Mouse (Mus musculus) spleen, adult 2 months (tissue): ENCODE measurements around the gene Tnni2. TPM values are rescaled to one million over a fixed set of nuclear protein-coding genes. Genes with fewer than 3 reads are reported as not detected.

Experiments
- DNase-seq, 2 experiments: peaks; one replicate each; pipeline versions ENCODE4 v3.0.0 to v3.0.0-alpha.2; 2012 to 2021; ENCODE audit warnings: low spot score in 2 of 2, low read depth in 1 of 2
- H3K27ac ChIP-seq: fragments of 200-500 bp; 2 replicates; pipeline ENCODE4 v1.5.1; 2012; ENCODE audit warnings: low read length, inconsistent platforms; ENCODE audit not compliant: insufficient read depth
- H3K27me3 ChIP-seq: fragments of 200-500 bp; 2 replicates; pipeline ENCODE4 v1.6.1; 2012; ENCODE audit warnings: mild to moderate bottlenecking, moderate library complexity, low read length, inconsistent platforms; ENCODE audit not compliant: control insufficient read depth, insufficient read depth
- H3K36me3 ChIP-seq: fragments of 200-500 bp; 2 replicates; pipeline ENCODE4 v1.6.1; 2012; ENCODE audit warnings: mild to moderate bottlenecking, low read length, inconsistent platforms; ENCODE audit not compliant: control insufficient read depth, insufficient read depth
- H3K4me1 ChIP-seq: fragments of 200-500 bp; 2 replicates; pipeline ENCODE4 v1.6.1; 2011; ENCODE audit warnings: inconsistent platforms; ENCODE audit not compliant: control insufficient read depth, insufficient read depth, insufficient read length
- H3K4me3 ChIP-seq: fragments of 200-500 bp; 2 replicates; pipeline ENCODE4 v1.5.1; 2011; ENCODE audit warnings: mild to moderate bottlenecking, inconsistent platforms; ENCODE audit not compliant: insufficient read depth, insufficient read length; ENCODE audit errors: extremely low read depth
- CTCF ChIP-seq: fragments of 200-500 bp; IDR thresholded peaks from 2 replicates; pipeline ENCODE4 v1.5.1; 2011; ENCODE audit warnings: mild to moderate bottlenecking, inconsistent platforms; ENCODE audit not compliant: insufficient read depth, insufficient read length, insufficient replicate concordance; ENCODE audit errors: extremely low read depth
- POLR2A ChIP-seq: fragments of 200-500 bp; IDR thresholded peaks from 2 replicates; pipeline ENCODE4 v1.6.1; 2011; ENCODE audit warnings: low read depth, low read length, inconsistent platforms
- WGBS: fragments of 180-500 bp; shearing (Covaris S2); methylation state at CpG from one replicate; pipeline ENCODE4 v1.1.7; 2018; 5-methylcytosine and 5-hydroxymethylcytosine counted together
- polyA plus RNA-seq: library from polyadenylated mRNA; depleted of rRNA; stranded (reverse); fragments of >200 nt; gene quantifications from 2 replicates; pipeline ENCODE4 v1.2.3, GENCODE M21; 2012

Gene Tnni2
- polyA plus RNA-seq, 1 experiment = 3.9 TPM

- peaks cover 15% of the 10 kb centered on the region for H3K4me1 ChIP-seq
- H3K36me3 ChIP-seq = peaks cover 17% of the 10 kb centered on the region
- TF ChIP-seq POLR2A = no peak
- TF ChIP-seq CTCF = no peak
- no peak overlapping the region for H3K27ac ChIP-seq
- 90% methylated on average over 7 of the region's 7 CpGs for WGBS
- no peaks in the 10 kb centered on the region for H3K27me3 ChIP-seq
- H3K4me3 ChIP-seq = no peak overlapping the region
- DNase-seq = no peak
Observed at GRCm38 (mm10) chr7:142475641-142476040, 34.0 kb downstream of the Tnni2 start.

- Histone ChIP-seq H3K27ac (no peak overlapping the region), H3K4me1 (peaks cover 11% of the 10 kb centered on the region)
- 84% methylated on average over 5 of the region's 5 CpGs for WGBS
Observed at GRCm38 (mm10) chr7:142476271-142476670, 34.7 kb downstream of the Tnni2 start.

GRCm38 (mm10) chr7:142476795-142477452, 35.3 kb downstream of the Tnni2 start:
- peaks cover 11% of the 10 kb centered on the region for H3K36me3 ChIP-seq
- no peak for DNase-seq
- peaks cover 6% of the 10 kb centered on the region; the same call in 1 of the 2 replicates for H3K4me1 ChIP-seq
- TF ChIP-seq CTCF (no peak), POLR2A (no peak)
- 87% methylated on average over 13 of the region's 13 CpGs for WGBS
- no peak overlapping the region for H3K4me3 ChIP-seq
- no peak overlapping the region for H3K27ac ChIP-seq
- H3K27me3 ChIP-seq = no peaks in the 10 kb centered on the region

More at GRCm38 (mm10) chr7:142476271-142476670, 34.7 kb downstream of the Tnni2 start:
- Histone ChIP-seq H3K4me3 (no peak overlapping the region), H3K27me3 (no peaks in the 10 kb centered on the region), H3K36me3 (peaks cover 15% of the 10 kb centered on the region)
- no peak for DNase-seq
- no peak for TF ChIP-seq POLR2A
- no peak for TF ChIP-seq CTCF

GRCm38 (mm10) chr7:142478001-142478400, 36.4 kb downstream of the Tnni2 start:
- 88% methylated on average over 6 of the region's 6 CpGs for WGBS

GRCm38 (mm10) chr7:142478574-142478973, 37.0 kb downstream of the Tnni2 start:
- Histone ChIP-seq H3K36me3 (peaks cover 1% of the 10 kb centered on the region), H3K4me3 (no peak overlapping the region), H3K27me3 (no peaks in the 10 kb centered on the region), H3K4me1 (peaks cover 2% of the 10 kb centered on the region; the same call in 1 of the 2 replicates), H3K27ac (no peak overlapping the region)
- 90% methylated on average over 2 of the region's 2 CpGs for WGBS
- TF ChIP-seq POLR2A = no peak
- no peak for TF ChIP-seq CTCF
- no peak for DNase-seq

More at GRCm38 (mm10) chr7:142478001-142478400, 36.4 kb downstream of the Tnni2 start:
- peaks cover 2% of the 10 kb centered on the region; the same call in 1 of the 2 replicates for H3K4me1 ChIP-seq
- H3K27me3 ChIP-seq = no peaks in the 10 kb centered on the region
- H3K36me3 ChIP-seq = peaks cover 1% of the 10 kb centered on the region
- no peak for DNase-seq
- no peak overlapping the region for H3K4me3 ChIP-seq
- TF ChIP-seq POLR2A (no peak), CTCF (no peak)
- H3K27ac ChIP-seq = no peak overlapping the region

GRCm38 (mm10) chr7:142479307-142479706, 37.7 kb downstream of the Tnni2 start:
- H3K27me3 ChIP-seq = no peaks in the 10 kb centered on the region
- H3K27ac ChIP-seq = no peak overlapping the region
- H3K4me3 ChIP-seq = no peak overlapping the region
- DNase-seq = no peak
- H3K4me1 ChIP-seq = no peaks in the 10 kb centered on the region; the same call in 1 of the 2 replicates
- peaks cover 3% of the 10 kb centered on the region for H3K36me3 ChIP-seq
- TF ChIP-seq CTCF (no peak), POLR2A (no peak)

GRCm38 (mm10) chr7:142479886-142480285, 38.3 kb downstream of the Tnni2 start:
- WGBS = 94% methylated on average over 3 of the region's 3 CpGs
- H3K4me1 ChIP-seq = no peaks in the 10 kb centered on the region; the same call in 1 of the 2 replicates
- no peak overlapping the region for H3K27ac ChIP-seq
- no peak overlapping the region for H3K4me3 ChIP-seq
- TF ChIP-seq POLR2A (no peak), CTCF (no peak)
- peaks cover 9% of the 10 kb centered on the region for H3K36me3 ChIP-seq
- DNase-seq = no peak
- H3K27me3 ChIP-seq = no peaks in the 10 kb centered on the region
